Mouse (Mus musculus): ENCODE data around the gene Klhdc8a. TPM values are rescaled to one million over a fixed set of nuclear protein-coding genes. Genes with fewer than 3 reads are reported as not detected.

Gene Klhdc8a
- polyA plus RNA-seq, 1 experiment, result 10.1 TPM

DNA sequence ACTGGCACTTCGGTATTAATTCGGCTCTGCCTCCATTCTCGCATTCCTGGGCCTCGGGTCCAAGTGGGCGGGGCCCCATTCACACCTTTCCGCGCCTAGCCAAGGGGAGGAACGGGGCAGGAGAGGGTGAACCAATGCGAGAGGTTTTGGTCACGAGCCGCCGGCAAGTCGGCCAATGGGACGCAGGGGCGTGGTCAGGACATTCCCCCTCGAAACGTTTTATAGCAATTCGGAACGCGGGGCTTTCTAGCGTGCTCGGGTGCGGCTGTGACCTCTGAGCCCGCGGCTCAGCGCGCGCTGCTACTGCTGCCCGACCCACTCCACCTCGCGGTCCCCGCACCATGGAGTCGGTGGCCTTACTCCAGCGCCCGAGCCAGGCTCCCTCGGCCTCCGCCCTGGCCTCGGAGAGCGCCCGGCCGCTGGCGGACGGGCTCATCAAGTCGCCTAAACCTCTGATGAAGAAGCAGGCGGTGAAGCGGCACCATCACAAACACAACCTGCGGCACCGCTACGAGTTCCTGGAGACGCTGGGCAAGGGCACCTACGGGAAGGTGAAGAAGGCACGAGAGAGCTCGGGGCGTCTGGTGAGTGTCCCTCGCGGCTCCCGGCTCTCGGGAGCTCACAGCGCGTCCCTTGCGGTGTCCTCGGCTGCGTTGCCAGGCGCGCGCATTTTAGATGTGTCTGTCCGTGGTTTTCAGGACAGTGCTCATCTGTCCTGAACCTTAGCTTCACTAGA, 17.6 kb downstream of the Klhdc8a start, which contains the start of gene Nuak2:
TSS of gene Nuak2 (plus strand) at position 238 of the 736 bp plus-strand sequence.
- peak; percentile 51 to 80 for DNase-seq (ENCODE audit: extremely low spot score in 1 of 2, low spot score in 1 of 2)

DNA sequence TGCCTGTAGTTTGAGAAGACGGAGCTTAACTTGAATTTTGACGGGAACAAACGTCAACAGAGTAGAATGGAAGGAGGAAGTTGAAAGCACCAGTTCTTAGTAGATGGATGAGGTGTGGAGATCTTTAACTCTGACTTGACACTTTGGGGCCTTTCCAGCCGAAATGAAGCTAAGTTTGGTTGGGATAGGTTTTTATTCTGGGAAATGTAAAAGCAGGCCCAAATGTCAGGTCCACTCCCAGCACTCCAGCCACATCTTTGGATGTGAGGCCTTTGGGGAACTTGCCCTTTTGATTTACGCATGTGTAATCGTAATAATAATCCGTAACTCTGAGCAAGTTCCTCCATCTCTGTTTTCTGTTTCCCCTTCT, 18.2 kb downstream of the Klhdc8a start:
- no peak for DNase-seq (ENCODE audit: extremely low spot score in 1 of 2, low spot score in 1 of 2)

DNA sequence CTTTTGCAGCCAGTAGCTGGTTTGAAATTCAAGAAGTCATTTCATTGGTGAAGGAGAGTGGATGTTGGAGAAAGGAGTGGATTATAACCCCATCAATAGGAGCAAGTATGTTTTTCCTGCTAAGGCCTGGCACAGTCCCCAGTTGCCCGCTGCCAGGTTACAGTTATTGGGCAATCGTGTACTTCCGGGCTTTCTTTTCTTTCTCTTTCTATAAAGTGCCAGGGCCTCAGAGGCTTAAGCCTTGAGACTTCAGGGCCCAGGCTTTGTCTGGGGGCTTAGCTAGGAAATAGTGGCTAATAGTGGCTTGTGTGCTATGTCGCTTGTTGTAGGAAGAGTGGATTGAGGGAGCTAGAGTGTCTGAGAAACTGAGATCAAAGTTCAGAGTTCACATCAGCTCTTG, 19.0 kb downstream of the Klhdc8a start:
- DNase-seq (ENCODE audit: extremely low spot score in 1 of 2, low spot score in 1 of 2), result no peak

DNA sequence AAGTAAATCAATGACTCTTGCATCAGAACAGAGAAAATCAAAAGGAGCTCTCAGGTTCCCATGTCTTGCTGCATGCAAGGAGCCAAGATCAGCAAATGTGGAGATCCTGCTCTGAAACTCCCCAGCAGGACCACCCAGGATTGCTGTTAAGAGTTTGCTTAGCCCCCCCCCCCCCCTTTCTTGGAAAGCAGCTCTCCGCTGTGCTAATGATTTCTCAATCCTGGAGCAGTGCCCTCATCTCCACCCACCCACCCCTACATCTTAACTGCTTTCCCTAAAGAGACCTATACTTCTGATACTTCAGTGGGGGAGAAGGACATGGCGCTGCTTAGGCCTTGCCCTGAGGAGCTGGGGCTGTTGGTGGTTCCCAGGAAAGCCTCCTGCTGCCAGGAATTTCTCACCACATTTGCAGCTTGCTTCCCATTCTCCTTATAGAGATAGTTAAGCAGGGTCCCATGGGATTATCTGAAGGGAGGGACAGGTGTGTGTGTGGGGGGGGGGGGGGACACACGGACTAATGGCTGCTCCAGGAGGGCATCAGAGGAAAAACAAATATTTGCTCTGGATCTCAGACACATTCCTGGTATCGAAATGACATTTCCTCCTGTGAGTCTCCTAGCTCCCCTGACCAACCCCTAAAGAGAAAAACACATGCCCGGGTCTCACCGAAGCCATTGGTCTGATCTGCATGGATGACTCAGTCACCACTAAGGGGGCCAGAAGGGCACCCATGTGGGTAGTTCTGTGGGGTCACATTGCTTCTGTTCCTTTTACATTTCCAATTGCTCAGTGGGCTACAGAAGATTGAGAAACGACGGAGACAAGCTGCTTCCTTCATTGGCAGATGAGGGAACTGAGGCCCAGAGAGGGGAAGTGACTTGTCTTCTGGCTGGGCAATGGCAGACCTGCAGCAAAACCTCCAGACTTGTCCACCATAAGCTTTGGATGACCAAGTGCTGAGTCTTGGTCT, 19.8 kb downstream of the Klhdc8a start:
- DNase-seq (ENCODE audit: extremely low spot score in 1 of 2, low spot score in 1 of 2), result no peak

DNA sequence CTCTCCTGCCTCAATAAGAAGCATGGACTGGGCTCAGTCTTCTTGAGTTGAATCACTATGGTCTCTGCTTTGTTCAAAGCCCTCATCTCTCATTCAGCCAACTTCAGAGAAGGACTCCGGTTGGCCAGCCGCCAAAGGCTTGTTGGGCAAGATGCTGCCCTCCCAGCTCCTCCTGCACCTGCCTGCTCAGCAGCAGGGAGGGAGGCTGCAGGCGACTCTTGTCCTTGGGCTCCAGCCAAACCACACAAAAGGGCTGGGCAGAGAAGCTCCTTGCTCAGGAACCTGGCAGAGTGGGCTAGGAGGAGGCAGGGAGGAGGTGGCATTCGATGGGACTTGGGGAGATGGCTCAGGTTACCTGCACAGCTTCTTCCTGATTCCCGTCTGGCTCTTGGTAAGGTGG, 20.8 kb downstream of the Klhdc8a start:
- no peak for DNase-seq (ENCODE audit: extremely low spot score in 1 of 2, low spot score in 1 of 2)

DNA sequence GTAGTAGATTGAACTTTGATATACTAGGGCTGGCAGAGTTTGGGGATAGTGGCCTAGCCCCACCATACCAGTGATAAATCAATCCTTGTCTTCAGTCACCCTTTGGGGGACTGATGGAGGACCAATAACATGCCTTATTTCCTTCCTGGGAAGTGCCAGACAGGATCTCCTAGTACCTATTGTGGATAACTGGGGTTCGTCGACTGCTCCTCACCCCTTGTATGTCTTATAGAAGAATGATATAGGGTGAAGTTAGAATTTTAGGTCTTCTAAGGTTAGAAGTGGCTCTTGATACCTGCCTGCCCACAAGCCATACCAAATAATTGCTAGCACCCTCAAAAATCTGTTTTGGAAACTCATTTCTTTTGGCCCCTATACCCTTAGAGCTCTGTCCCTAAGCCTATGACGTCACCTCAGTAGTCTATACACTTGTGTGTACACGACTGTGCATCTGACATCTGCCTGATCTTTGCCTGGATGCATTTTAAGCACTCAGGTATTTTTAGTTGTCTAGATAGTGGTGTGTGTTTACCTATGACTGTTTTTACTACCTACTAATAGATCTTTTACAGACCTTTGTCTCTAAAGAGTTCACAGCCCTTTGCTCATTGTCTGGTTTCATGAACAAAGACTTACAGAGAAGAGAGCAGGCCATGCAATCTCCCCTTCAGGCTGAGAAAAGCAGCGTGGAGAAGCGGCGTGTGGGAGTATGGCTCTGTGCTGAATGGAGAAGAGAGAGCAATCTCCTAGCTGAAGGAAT, 23.6 kb downstream of the Klhdc8a start:
- DNase-seq (ENCODE audit: extremely low spot score in 1 of 2, low spot score in 1 of 2), result no peak

DNA sequence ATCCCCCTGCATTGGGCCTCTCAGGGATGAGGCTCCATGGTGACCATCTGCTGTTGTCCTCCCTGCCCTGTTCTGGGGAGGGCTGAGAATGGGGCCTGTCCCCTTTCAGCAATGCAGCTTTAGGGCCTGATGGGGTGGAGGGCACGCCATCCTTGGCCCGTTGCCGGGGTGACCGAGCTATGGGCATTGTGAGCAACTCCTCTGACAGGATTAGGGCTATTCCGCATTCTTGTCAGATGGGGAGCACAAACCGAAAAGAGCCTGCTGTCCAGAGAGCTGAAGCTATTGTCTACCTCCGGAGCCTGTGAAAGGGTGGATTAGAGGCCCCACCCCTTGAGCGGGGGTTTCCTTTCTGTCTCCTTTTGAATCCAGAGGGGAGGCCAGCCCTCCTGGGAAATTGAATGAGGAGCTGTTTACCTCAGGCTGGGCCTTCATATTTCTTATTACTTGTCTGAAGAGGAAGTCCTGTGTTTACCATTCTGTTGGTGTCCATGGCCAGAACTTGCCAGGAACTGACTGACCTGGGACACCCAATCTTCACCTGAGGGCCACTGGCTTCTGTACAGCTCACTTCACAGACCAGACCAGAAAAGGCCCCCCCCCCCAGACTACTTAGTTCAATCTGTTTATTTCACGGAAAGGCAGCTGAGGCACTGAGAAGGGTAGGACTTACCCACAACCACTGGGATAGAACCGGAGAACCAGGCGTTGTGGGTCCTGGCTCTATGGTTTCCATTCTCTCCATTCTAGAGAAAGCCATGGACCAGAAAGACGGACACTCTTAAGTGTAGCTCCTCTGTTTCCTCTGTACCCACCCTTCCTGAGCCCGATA, 24.5 kb downstream of the Klhdc8a start:
- DNase-seq (ENCODE audit: extremely low spot score in 1 of 2, low spot score in 1 of 2), result no peak

DNA sequence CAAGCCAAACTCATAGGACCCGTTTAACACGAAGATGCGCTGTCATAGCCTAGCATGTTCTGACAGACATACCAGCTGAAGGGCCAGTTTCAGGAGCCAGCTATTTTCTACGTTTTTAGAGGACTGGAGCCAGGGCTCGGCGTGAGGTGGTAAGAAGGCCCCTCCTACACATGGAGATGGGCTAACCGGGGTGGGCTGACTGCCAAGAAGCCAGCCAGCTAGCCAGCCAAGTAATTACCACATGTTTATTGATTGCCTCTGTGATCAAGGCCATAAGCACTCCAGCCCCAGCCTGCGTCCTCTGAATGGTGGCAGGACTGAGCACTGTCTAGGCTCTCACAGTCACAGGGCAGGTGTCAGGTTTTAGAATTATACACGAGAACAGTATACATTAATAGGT, 28.4 kb downstream of the Klhdc8a start:
- no peak for DNase-seq (ENCODE audit: extremely low spot score in 1 of 2, low spot score in 1 of 2)

DNA sequence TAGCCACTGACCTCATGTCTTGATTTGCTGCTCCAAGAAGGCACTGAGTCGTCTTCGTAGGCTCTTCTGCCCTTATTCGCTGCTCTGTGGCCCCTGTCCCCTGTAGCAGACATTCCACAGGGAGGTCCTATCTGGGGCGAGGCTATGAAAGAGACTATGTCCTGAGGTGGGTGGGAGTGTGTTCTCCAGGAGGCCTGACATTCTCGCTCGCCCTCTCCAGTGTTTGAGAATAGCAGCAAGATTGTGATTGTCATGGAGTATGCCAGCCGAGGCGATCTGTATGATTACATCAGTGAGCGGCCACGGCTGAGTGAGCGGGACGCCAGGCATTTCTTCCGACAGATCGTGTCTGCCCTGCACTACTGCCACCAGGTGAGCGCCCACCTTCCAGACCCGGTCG, 29.1 kb downstream of the Klhdc8a start:
- DNase-seq (ENCODE audit: extremely low spot score in 1 of 2, low spot score in 1 of 2), result no peak

DNA sequence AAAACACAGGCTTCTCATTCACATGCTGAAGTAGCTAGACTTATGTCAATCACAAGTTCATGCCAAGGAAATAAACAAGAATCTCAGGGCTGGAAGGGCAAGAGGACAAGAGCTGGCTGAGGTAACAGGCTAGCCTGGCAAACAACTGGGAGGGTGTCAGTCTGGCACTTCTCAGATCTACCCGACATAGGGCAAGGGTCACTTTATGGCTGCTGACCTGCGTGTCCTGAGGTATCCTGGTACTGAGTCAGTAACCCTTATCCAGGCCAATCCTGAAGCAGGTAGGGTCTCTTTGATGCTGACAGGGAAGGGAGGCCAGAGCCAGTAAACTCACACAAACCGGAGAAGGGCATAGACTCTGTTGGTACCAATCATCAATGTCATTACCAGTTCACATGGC, 30.1 kb downstream of the Klhdc8a start:
- DNase-seq (ENCODE audit: extremely low spot score in 1 of 2, low spot score in 1 of 2), result no peak

DNA sequence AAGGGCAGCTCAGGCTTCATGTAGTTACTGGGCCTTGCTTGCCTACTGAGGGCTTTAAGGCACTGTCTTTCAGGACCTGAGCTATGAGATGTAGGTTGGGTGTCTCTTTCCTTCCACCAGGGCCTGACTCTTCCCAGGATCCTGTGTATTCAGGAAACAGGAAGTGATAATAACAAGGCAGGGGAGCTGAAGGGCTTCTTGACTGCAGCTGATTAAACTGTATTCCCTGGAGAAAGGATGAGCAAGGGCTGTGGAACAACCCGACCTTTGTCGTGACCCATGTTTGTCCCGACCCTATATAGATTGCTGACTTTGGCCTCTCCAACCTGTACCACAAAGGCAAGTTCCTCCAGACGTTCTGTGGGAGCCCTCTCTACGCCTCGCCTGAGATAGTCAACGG, 31.2 kb downstream of the Klhdc8a start:
- DNase-seq (ENCODE audit: extremely low spot score in 1 of 2, low spot score in 1 of 2), result no peak

DNA sequence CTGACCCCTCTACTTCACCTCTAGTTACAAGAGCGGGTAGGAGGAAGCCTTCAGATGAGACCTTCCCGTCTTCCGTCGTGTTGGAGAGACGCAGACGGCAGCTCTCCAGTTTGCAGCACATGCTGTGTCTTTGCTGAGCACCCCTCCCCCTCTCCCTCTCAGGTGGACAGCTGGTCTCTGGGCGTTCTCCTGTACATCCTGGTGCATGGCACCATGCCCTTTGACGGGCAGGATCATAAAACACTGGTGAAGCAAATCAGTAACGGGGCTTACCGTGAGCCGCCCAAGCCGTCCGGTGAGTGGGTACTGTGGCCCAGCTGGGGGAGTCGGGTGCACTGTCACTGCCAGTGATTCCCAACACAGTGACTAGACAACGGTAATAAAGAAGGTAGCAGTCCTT, 32.0 kb downstream of the Klhdc8a start:
- no peak for DNase-seq (ENCODE audit: extremely low spot score in 1 of 2, low spot score in 1 of 2)

DNA sequence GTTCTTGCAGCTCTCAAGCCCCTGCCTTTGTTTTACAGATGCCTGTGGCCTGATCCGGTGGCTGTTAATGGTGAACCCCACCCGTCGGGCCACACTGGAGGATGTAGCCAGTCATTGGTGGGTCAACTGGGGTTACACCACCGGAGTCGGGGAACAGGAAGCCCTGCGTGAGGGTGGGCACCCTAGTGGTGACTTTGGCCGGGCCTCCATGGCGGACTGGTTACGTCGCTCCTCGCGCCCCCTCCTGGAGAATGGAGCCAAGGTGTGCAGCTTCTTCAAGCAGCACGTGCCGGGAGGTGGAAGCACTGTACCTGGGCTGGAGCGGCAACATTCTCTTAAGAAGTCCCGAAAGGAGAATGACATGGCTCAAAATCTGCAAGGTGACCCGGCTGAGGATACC, 32.9 kb downstream of the Klhdc8a start:
- DNase-seq (ENCODE audit: extremely low spot score in 1 of 2, low spot score in 1 of 2), result no peak

DNA sequence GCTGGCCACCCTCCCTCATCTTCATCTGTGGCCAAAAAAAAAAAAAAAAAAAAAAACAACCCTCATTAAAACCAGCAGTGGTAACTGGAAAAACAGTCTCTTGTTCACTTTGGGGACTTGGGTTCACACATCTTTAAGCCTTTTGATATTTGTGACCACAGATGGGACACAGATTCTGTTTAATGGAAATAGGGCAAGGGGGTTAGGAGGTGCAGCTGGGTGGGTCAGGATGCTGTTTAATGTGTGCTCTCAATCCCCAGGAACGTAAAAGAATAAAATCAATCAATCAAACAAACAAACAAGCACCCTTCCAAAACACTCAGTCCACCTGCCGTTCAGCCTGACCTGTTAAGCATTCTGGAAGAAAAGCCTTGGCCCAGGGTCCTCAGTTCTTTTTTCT, 34.8 kb downstream of the Klhdc8a start:
- no peak for DNase-seq (ENCODE audit: extremely low spot score in 1 of 2, low spot score in 1 of 2)

DNA sequence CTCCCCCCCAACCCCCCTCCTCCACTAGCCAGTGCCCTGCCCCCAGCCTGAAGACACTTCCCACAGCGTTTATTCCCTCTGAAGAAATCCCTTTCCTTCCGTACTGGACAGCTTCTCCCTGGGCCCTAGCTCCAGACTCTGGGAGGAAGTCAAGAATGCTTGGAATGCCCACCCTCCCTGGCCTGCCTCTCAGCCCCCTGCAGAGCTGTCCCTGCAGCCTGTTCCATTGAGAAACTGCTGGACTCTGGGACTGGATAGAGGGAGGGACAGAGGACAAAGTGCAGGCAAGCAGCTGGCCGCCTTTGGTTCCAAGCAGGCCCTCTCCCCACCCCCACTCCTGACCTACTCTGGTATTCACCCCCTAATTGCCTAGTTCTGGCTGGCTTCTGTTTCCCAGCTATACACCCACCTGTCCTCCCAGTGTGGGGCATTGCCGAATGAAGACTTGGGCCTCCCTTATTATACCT, 35.3 kb downstream of the Klhdc8a start:
- no peak for DNase-seq (ENCODE audit: extremely low spot score in 1 of 2, low spot score in 1 of 2)

DNA sequence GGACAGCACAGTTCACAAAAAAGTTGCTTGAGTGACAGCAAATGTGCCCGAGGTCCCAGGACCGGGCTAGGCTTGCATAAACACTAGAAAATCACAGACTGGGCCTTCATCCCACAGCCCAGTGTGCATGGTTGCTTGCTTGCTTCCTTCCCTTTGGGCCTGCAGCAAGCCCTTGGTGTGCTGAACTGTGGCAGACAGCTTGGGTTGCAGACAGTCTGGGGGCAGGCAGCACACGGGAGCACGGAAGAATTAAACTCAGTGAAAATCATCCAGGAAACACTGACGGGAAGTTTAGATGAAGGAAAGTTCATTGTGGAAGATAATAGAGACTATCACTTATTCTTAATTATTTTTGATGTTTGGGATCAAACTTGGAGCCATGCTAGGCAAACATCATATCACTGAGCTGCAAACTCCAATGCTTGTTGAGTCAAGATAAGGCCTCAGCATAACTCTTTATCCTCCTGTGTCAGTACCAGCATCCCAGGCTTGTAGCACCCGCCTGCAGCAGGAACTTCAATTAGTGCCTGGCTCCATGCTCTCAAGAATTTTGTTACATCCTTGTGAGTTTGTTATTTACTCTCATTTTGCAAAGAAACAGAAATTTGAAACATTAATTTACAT, 35.9 kb downstream of the Klhdc8a start:
- DNase-seq (ENCODE audit: extremely low spot score in 1 of 2, low spot score in 1 of 2), result no peak

DNA sequence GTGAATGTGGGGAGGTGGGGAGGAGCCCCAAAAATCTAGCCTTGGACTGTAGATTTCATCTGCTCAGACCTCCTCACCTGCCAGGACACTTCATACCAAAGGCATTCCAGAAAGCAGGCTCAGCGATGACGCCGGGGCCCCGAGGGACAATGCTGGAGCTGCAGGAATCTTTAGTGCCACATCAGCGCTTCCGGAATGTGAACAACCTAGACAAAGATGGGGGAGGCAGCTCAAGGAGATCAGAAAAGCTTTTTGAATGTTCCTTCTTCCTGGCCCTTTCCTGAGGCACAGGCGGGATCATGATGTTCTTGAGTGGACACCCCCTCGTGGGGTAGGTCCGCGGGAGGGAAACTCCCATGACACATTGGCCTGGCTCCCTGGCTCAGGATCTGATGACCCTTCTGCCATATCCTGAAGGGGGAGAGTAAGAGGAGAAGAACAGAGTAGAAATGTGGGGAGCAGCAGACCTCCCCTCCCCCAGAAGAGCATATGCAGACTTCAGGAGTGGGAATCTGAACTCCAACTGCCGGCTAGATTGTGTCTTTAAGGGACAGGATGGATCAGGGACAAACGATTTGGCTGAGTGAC, 37.0 kb downstream of the Klhdc8a start:
- no peak for DNase-seq (ENCODE audit: extremely low spot score in 1 of 2, low spot score in 1 of 2)

DNA sequence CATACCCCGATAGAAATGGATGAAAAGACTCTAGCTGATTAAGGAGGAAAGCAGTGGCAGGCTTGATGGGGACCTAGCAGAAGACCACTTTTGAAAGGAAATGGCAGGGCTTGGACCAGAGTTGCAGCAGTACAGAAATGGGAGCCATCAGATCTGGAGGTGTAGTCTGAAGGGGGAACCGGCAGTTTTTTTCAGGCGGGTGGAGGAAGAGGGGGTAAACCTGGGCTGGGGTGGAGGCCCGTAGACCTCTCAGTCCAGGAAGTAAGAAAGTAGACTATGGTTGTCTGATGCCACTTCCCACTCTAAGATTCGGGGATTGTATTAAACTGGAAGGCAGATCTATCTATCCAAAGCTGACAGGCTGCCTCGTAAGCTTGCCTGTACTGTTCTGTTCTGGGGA, 38.5 kb downstream of the Klhdc8a start:
- no peak for DNase-seq (ENCODE audit: extremely low spot score in 1 of 2, low spot score in 1 of 2)

DNA sequence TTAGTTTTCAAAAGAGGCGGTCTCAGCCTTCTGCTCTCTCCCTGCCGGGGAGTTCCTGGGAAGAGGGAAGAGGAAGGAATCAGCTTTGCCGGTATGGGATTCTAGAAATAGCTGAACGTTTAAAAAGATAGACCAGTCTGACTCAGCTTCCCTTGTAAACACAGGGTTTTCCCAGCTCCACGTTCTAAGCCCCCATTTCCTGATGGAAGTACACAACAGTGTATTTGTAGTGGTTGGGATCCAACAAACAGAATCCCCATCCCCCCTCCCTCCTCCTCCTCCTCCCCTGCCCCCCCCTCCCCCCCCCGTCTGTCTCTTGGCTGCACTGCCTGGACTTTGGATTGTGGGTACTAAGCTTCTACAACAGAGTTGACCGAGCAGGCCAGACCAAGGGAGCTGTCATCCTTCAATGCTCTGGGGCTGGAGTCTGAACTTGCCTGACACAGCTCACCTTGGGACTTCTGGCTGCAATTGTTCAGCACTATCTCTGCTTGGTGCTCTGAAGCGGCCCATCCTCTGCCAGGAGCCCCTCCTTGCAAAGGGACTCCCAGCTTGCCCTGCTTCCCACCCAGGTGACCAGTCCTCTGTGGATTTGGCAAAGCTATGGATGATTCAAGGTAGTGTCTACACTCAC, 39.7 kb downstream of the Klhdc8a start:
- DNase-seq (ENCODE audit: extremely low spot score in 1 of 2, low spot score in 1 of 2), result no peak

Data from frontal cortex, adult 2 months (tissue).